In genomic region chr11:106660453-106661081, GRCm38 (mm10) we compare ENCODE assay signal across 9 mouse cellular contexts. TPM values are rescaled to one million over a fixed set of nuclear protein-coding genes. Genes with fewer than 3 reads are reported as not detected.
DNase-seq lines count a peak whose midpoint lies in the region; ATAC-seq lines count a peak whose summit lies in the region.
"Had no signal": no experiment of that assay in that cellular context is flagged by ENCODE, and none has a peak within 500 bp of the region (broad histone marks: within the 10 kb centered on the region; RNA-seq: fewer than 3 reads in every experiment).

No protein-coding gene starts in this region.

- peak; percentile 36; the same call in 1 of the 2 replicates for ATAC-seq in embryonic facial prominence, embryonic 11.5 days (replicated peaks; ENCODE audit: insufficient number of reproducible peaks, low FRiP score, low TSS enrichment, low read depth)
- ATAC-seq in hematopoietic stem cell, adult 5-6 weeks (replicated peaks in 1 of 2; ENCODE audit: insufficient read depth in 1 of 2, low FRiP score in 2 of 2, low TSS enrichment in 1 of 2, low read depth in 1 of 2, poor library complexity in 2 of 2, severe bottlenecking in 2 of 2) = peak; percentile 46 to 68
- ATAC-seq in monocyte, adult 5-6 weeks (replicated peaks; ENCODE audit: insufficient number of reproducible peaks, low FRiP score, low TSS enrichment, poor library complexity, severe bottlenecking) = peak; percentile 66

- peak overlapping the region; percentile 43; the same call in 1 of the 2 replicates for H3K9ac ChIP-seq in embryonic facial prominence, embryonic 11.5 days (replicated peaks; ENCODE audit: low read length)

- peaks cover 2% of the 10 kb centered on the region; the same call in 1 of the 2 replicates for H3K4me1 ChIP-seq in embryonic facial prominence, embryonic 11.5 days (ENCODE audit: control insufficient read depth, insufficient read depth, low read length)

- peak; percentile 97 for DNase-seq in heart, adult 11 months
- DNase-seq in heart, postnatal 25 days (ENCODE audit: low spot score) = no peak
- peak; percentile 37 for DNase-seq in embryonic facial prominence, embryonic 11.5 days (ENCODE audit: low spot score)
- DNase-seq in liver = peak; percentile 40
- no peak for DNase-seq in urinary bladder, adult 2 months (ENCODE audit: low spot score)
- DNase-seq in urinary bladder, postnatal 10 days (ENCODE audit: low spot score) = no peak

- H3K27me3 ChIP-seq in embryonic facial prominence, embryonic 11.5 days (ENCODE audit: control insufficient read depth, insufficient read depth, low read length) = no peaks in the 10 kb centered on the region
- H3K27me3 ChIP-seq: CH12.LX had no signal

- intact Hi-C loops in heart, postnatal 25 days (cut with DNase I) = loop anchor here (1.0 kb wide), 1 partner anchor 14 kb away; no protein-coding TSS in a partner anchor

- H3K36me3 ChIP-seq in embryonic facial prominence, embryonic 11.5 days (replicated peaks; ENCODE audit: control insufficient read depth, insufficient read depth, low read depth, low read length) = no peaks in the 10 kb centered on the region

- H3K9me3 ChIP-seq in embryonic facial prominence, embryonic 11.5 days (replicated peaks; ENCODE audit: control insufficient read depth, low read length) = no peaks in the 10 kb centered on the region

- WGBS in embryonic facial prominence, embryonic 11.5 days = 53% methylated on average over 13 of the region's 13 CpGs

- no peak overlapping the region for H3K4me2 ChIP-seq in embryonic facial prominence, embryonic 11.5 days (ENCODE audit: low read depth, low read length)

- no peak overlapping the region for H3K4me3 ChIP-seq in embryonic facial prominence, embryonic 11.5 days (ENCODE audit: low read depth, low read length)

- peak overlapping the region; percentile 70 for H3K27ac ChIP-seq in embryonic facial prominence, embryonic 11.5 days (replicated peaks; ENCODE audit: low read depth, low read length)

RNA-seq across cellular contexts. Expression of gene Tex2, which starts 47.3 kb away (rescaled TPM):
- total RNA-seq in heart, postnatal 25 days (2021) = 10 to 100 TPM; 45.5 to 46.7 TPM
- 6.9 and 7.4 TPM in 2 replicates for polyA plus RNA-seq in embryonic facial prominence, embryonic 11.5 days (2014; fragmentation: Nextera tagmentation; extraction: Ambion mirVana)
- 28.1 and 45.7 TPM in 2 replicates for total RNA-seq in hematopoietic stem cell, adult 5-6 weeks (2017)
- 15.4 to 24.3 TPM (median 17.8 TPM) in 3 replicates for total RNA-seq in monocyte, adult 5-6 weeks (2017)
- polyA plus RNA-seq in urinary bladder, adult 2 months (2012; rRNA removed) = 16.7 and 21.2 TPM in 2 replicates

Comparison
In these comparisons a context has a peak if more than half of its experiments do, and no peak if none do; other contexts are left out.
1. DNase-seq: peak in heart, adult 11 months (single experiment), embryonic facial prominence, embryonic 11.5 days (single experiment) and liver (single experiment); none in heart, postnatal 25 days (single experiment), urinary bladder, adult 2 months (single experiment) and urinary bladder, postnatal 10 days (single experiment).
2. Peak in every context shown above with its lines, with median percentiles within 50 percentile points of each other: ATAC-seq.